Mouse (Mus musculus) MEL-GATA-1-ER (cell line): ENCODE results near the gene Fam189a1.

Experiments
- DNase-seq: peaks from one replicate; pipeline ENCODE4 v3.0.0-alpha.2; 2012; ENCODE audit warnings: low read depth; ENCODE audit errors: extremely low read depth

The Fam189a1 gene

DNA sequence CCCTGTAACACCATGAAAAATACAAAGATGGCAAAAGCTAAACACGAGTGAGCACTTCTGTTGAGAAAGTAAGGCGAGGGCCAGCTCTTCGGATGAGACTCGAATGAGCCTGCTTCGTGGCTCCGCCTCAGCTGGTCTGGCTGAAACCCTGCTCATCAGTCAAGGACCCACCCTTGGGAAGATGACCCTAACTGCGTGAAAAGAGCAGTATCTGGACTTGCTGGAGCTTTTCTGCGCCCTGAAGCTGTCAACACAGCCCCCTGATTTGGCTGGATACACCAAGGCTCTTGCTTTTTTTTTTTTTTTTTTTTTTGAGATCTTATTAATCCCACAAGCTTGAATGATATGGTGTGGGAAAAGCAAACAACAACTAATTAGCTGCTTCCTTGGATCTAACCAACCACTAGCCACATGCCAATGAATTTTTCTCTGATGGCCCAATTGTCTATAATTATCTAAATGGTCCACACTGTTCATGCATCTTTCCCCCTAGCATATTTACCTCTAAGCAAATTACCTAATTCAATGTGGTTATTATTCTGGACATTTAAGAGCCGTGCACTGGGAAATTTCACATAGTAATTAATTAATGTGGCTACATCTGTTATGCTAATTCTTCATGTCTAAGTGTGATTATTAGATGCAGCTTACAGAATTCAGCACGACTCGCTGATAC is 272.0 kb downstream of the Fam189a1 start:
- no peak for DNase-seq

DNA sequence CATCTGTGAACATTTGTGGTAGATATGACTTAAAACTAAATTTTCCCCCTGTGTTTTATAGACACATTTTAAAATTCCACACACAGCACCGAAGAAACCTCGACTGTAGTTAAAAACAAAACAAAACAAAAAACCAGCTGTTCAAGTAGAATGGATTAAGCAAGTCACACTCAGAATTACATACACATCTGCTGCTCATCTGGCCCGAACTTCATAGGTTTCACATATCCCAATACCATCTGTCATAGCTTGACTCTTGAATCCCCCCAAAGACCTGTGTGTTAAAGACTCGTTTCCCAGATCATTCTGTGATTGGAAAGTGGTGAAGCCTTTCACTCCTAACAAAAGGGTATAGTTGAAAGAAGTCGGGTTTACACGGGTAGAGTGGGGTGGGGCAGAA is 274.1 kb downstream of the Fam189a1 start:
- DNase-seq = no peak

DNA sequence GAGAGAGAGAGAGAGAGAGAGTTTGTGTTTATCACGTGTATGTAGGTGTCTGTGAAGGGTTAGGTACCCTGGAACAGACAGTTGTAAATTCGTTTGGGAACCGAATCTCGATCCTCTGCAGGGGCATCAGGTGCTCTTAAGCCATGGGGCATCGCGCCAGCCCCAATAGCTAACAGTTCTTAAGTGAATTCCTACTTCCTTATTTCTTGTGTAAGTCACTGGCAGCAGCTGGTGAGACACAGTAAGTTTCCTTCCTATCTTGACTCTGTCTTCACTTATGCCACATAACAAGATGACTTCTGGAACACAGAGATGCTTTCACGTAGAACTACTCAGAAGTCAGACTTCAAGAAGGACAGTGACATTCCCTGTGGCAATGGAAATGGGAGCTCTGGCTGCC is 275.0 kb downstream of the Fam189a1 start:
- DNase-seq = peak; percentile 54

DNA sequence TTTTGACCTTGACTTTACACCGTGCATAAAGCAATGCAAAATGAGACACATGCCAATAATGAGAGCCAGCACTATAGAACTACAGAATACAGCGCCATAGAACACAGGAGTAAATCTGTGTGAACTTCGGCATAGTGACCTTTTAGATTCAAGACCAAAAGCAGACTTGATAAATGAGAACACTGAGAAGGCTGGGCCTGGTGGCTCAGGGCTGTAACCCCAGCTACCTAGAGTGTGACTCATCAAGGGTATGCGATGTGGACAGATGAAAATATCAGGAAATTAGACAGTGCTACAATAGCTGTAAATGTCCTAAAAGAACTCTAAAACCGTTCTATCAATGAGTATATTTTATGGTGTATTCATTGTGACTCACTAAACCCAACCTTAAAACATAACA is 276.0 kb downstream of the Fam189a1 start:
- DNase-seq = no peak

DNA sequence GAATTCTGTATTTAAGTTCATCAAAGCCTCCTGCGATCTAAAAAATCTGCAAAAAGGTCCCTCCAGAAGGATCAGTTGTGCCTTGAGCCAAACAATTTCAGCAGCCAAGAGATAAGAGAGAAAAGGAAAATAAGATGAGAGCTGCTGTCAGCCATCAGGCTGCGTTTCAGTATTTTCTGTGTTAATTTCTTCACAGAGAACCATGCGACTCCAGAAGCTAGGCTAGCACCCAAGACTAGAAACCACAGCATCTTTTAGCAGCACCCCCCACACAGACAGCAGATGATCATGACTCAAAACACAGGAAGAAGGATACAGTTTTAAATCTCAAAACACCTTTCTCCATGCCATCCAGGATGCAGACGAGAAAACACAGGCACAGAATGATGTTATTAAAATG is 281.4 kb downstream of the Fam189a1 start:
- no peak for DNase-seq

DNA sequence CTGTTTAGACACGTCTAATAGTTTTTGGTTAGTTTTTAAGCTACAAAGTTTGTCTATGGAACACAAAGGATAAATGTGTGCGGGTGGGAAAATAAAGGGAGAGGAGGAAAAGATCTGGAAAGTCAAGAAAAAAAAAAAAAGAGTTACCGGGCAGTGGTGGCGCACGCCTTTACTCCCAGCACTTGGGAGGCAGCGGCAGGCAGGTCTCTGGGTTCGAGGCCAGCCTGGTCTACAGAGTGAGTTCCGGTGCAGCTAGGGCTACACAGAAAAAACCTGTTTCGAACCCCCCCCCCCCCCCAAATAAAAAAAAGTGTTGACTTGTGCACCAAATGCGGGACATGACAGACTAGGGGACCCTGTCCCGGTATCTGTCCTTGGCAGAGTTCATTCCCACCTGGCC is 283.1 kb downstream of the Fam189a1 start:
- no peak for DNase-seq

DNA sequence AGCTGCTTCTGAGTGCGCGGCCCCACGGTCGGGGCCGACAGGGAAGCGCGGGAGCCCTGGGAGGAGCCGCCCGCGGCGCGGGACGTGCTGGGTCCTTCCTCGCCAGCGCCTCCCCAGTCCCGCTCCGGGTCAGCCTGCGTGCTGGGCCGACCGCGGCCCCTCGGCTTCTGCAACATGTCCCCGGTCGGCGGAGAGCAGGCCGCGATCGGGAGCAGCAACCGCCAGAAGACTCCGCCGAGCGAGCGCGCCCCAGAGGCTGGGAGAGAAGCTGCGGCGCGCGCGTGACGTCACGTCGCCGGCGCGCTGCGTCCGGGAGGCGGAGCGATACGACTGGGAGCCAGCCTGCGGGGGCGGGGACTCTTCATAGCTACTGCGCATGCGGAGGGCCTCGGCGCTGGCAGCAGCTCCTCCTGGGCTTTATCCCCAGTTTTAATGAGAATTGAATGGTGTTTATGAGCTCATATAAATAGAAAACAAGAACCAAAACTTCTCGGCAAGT is 283.6 kb downstream of the Fam189a1 start, which contains the start of gene Nsmce3:
Gene Nsmce3, minus strand, starts transcription at position 255 of the 499 bp plus-strand sequence.
- DNase-seq = peak; percentile 64

DNA sequence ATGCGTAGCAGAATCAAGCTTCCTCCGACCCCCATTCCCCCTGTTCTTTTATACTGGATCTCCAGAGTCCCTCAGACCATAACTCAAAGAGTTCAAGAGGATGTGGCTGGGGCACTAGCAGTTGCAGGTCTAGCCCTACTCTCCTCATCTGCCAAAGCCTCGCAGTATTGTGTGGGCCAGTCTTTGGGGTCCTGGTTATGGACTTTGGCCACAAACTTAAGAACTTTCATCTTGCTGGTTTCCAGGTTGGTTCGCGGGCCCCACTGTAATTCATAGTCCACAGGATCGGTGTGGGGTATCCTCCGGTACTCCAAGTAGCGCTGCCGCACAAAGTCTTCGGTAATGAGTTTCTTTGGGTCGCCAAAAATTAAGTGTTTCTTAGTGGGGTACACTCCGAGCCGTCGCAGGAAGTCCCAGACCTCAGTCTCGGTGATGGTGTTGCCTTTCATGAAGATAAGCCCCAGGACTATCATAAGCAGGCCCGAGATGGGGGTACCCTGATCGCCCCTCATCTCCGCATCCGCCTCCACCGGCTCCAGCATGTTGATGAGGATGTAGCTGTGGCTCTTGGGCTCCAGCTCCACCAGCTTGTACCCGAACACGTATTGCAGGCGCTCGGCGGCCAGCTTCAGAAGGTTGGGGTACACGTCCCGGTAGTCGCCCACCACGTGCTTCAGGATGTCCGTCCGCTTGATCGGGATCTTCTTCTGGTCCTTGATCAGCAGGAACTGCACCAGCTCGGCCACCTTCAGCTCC is 284.2 kb downstream of the Fam189a1 start:
- DNase-seq = peak; percentile 20

DNA sequence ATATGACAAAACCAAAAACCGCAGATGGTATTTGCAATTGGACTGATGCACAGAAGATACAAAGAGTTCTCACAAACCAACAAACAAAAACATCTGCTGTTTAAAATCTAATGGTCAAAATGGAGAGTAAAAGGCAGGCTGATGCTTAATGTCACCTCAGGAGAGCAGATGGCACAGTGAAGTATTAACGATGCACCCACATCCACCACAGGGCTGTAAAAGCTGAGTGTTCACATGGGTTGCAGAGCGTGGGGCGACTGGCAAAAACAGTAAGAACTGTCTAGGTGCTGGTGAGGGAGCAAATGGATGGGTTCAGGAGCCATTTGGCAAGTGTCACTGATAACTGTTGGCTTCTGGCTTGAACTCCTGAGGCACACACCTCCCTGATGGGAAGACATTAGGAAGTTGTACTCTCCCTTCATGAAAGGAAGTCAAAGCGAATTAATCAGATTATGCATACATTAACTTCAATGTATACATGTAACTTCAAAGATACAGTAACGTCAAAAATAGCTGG is 286.8 kb downstream of the Fam189a1 start:
- no peak for DNase-seq

DNA sequence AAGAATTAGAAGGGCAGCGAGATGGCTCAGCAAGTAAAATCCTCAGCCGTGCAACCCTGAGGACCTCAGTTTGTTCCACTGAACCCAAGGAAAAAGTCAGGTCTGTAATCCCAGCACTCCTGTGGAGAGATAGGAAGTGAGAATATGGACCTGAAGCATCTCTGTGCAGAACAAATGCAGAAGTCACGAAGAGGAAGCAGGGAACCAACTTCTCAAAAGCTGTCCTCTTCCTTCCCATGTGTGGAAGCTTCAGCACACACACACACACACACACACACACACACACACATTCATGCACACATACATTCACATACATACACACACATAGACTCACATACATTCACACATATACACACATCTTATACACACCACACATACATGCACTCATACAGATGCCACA is 292.8 kb downstream of the Fam189a1 start:
- DNase-seq = no peak

DNA sequence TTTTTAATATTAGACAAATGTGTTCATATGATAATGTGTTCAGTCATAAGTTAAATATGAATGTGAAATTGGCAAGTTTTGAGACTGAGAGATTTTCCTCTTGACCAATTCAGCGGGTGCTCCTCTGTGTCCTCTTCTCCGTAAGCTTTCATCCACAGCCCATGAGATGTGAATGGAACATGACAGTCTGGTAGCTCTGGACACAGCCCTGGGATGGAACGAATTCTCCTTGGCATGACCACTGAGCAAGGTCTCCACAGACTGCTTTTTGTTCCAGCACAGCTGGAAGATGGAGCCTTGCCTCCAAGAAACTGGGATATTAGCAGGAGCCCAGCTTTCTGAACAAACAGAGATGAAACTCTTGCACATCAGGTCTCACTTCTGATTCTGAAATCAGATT is 293.4 kb downstream of the Fam189a1 start:
- DNase-seq = no peak

DNA sequence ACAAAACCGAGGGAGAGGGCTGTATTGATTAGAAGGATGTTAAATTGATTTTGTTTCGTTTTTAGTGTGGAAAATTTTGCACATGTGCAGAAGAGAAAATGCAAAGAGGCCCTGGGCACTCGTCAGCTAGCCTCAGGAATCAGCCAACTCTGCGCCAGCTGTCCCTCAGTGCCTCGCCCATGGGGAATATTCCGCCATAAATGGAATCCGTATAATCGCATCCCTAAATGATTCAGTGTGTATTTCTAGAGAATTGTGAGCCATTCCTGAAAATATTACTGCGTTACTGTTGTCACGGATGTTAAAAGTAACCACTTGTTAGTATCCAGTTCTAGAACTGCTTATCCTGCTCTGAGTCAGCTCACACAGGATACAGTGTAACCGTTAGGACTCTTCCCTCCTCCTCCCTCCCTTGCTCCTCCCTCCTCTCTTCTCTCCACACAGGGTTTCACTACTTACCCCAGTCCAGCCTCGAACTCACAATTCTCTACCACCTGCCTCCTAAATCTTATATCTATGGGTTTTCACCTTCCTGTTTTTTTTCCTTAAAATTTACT is 299.8 kb downstream of the Fam189a1 start:
- no peak for DNase-seq

DNA sequence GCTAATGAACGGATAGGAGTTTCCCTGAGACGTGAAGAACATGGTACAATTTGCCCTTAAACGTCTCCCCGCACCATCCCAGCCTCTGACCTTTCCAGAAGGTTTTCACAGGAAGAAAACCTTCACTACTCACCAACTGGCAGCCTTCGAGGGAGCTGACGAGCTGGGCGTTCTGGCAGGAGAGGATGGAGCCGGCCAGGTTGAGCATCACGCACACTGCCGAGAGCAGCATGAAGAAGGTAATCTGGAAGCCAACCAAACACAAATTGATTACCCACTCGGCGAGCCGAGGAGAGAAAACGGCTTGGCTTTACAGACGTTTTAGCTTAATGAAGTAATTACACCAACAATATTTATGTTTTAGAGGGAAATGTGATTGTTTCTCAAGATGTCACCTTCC is 300.4 kb downstream of the Fam189a1 start:
- DNase-seq = no peak

DNA sequence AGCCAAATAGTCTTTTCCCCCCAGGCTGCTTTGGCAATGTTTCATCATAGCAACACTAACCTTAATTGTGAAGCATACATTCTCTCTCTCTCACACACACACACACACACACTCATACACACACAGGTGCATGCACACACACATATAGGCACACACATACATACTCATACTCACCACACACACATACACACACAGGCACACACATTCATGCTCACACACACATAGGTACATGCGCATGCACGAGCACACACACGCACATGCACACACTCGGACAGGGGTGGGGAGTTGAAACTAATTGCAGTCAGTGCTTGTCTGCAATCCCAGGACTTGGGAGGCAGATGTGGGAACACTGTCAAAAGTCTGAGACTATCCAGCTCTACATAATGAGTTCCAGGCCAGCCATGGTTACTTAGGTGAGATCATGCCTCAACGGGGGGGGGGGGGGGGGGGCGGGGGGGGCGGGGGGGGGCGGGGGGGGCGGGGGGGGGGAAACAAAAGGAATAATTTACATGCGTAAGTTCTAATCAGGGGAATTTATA is 300.9 kb downstream of the Fam189a1 start:
- no peak for DNase-seq

DNA sequence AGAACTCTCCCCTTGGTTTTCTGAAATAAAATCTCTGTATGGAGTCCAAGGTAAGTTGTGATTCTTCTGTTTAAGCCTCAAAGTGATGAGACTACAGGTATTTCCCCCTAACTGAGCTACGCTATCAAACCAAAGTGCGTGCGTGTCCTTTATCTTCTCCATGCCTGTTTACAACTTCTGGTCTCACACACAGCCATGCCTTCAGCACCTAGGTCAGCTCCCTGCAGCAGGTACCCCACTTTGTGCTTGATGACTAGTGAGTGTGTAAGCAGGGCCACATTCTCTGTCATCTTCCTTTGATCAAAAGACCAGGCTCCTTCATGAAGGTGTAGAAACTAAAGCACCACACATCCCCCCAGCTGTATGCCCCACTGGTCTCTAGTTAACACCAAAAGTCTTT is 305.6 kb downstream of the Fam189a1 start:
- DNase-seq = no peak

DNA sequence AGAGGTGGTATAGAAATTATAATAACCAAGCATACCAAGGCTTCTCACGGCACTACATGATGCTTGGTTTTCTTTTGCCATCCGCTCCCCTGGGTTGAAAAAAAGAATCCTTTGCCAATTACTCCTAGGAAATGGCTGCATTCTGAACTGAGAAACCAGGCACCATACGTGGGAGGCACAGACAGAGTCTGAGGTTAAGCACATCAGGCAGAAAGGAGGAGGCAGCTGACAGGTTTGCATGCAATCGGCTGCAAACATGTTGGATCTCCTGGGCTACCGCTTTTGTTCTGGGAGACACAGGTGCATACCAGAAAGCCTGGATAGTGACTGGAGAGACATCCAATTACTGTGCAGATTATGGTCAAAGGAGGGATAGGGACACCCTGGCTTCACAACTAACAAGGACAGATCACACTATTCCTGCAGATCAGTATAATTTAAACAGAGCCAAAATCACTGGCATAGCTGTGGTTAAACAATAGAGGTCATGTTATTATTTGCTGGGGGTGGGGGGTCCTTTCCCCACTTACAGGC is 308.9 kb downstream of the Fam189a1 start:
- no peak for DNase-seq

DNA sequence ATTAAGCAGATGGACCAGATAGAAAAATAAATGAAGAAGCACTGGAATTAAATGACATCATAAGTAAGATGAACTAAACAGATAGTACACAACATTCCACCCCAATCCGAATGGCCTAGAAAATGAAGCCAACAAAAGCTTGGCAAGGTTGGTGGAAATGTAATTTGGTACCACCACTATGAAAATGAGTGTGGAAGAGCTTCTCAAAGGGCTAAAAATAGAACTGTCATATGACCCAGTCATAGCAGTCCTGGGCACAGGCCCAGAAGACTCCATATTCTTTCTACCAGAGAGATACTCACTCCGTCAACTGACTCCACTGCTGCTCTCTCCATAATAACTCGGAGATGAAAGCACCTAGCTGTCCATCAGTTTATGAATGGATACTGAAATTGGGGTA is 310.3 kb downstream of the Fam189a1 start:
- DNase-seq = no peak

DNA sequence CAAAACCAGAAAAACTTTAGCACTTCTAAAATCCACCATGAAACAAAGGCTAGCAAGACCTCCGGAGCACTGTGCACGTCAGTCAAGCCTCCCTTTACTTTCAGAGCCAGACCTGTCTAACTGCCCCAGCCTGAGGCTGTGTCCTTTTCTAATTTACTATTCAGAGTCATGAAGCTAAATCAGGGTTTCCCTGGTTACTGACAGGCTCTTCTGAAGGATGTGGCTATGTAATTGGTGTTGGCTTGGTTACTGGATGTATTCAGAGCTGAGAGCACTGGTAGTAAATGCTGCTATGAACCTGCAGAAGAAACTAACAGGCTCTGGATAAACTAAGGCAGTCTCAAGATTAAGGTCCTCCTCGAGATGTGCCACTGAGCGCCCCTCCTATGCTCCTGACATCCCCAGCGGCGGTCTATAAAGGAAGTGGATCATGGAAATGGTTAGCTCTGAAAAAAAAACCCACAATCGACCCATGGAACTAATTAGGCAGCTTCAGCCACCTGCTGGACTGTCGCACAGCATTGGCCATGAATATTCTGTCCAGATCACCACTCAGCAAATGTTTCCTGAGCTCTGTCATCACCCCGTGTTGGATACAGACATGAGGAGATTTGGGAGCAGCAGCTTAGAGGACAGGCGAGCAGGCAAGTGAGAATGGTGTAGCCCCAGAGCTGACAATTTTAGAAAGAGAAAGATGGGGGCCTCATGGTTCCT is 315.3 kb downstream of the Fam189a1 start:
- no peak for DNase-seq

DNA sequence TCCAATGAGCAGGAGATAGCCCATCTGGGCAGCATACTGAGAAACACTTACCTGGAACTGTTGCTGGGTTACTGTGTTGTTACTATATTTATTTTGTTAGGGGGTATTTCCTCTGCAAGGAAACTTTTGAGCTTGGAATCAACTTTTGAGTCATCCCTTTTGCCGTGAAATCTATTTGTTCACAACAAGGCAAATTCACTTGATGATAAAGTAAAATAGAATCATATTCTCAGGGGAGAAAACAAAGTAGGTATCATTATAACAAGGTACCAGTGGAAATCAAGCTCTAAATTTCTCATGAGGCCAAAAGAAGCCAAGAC is 315.8 kb downstream of the Fam189a1 start:
- DNase-seq = no peak

DNA sequence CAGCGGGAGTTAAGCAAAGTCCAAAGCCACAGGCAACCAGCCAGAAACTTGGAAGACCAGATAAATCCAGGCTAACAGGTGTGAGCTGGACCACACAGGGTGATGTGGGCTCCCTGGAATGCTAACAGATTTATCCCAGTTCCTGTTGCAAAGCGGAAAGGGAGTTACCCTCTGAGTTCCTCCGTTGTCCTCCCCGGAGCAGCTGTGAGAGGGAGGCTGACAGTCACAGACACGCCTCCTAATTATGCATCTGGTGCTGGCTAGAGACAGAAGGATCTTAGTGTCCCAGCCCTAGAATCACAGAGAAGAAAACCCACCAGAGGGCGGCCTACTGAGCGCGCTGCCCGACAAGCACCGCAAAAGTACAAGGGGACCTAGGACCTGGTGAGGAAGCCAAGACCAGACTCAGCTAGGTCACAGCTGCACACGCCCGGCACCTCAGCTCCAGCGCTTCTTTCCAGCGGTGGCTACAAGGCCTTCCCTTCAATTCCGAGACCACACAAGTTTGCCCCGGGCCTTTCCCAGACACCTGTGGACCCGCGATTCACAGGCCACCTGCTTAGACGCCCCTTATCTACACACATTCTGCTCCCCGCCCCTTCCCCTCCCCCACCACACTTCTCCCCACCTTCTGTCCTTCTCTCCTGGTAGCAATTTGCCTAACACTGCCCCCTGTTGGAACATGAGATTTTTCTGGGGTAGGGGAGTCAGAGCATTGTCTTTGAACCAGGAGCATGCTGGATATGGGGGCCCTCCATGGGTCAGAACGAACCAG is 316.4 kb downstream of the Fam189a1 start:
- no peak for DNase-seq

DNA sequence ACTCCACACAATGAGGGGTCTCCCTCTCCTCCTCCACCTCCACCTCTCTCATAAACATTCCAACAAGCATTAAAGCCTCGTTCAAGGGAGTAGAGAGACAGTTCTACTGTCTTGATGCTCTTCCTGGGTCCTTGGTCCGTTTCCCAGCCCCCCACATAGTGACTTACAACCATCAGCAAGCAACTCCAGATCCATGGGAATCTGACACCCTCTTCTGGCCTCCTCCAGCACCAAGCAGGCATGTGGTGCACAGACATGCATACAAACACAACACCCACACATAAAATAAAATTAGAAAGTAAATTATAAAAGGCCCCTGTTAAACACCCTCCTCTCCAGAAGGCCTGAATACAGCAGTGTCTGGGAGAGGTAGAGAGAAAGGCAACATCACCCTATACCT is 317.1 kb downstream of the Fam189a1 start:
- no peak for DNase-seq
